Mouse (Mus musculus) lung, embryonic 15.5 days (tissue): Measurements from ENCODE around the gene Smim13. TPM values are rescaled to one million over a fixed set of nuclear protein-coding genes. Genes with fewer than 3 reads are reported as not detected.
A peak's percentile ranks its signal among the peaks of the same experiment; 100 is the strongest.
"Not testable (repeated sequence)": the region's sequence is repeated elsewhere in the genome, so short reads cannot be mapped to it uniquely, and the experiment has no call there.

Source experiments
- ATAC-seq: fragments of 200-750 bp; cut with Nextera tagmentation; 2 replicates; pipeline ENCODE4 v1.8.0; 2017; ENCODE audit warnings: moderate number of reproducible peaks, borderline replicate concordance; ENCODE audit not compliant: low FRiP score, low TSS enrichment; ENCODE audit errors: extremely low read depth
- H3K27ac ChIP-seq: fragments of 300-500 bp; sonication (generic); 2 replicates; pipeline ENCODE4 v1.5.1; 2015; ENCODE audit warnings: moderate library complexity, mild to moderate bottlenecking, inconsistent platforms
- H3K27me3 ChIP-seq: fragments of 300-500 bp; sonication (generic); 2 replicates; pipeline ENCODE4 v1.6.1; 2015; ENCODE audit warnings: inconsistent platforms
- H3K36me3 ChIP-seq: fragments of 300-500 bp; sonication (generic); 2 replicates; pipeline ENCODE4 v1.6.1; 2015; ENCODE audit warnings: inconsistent platforms
- H3K4me1 ChIP-seq: fragments of 300-500 bp; sonication (generic); 2 replicates; pipeline ENCODE4 v1.6.1; 2015; ENCODE audit warnings: inconsistent platforms
- H3K4me2 ChIP-seq: fragments of 300-500 bp; sonication (generic); 2 replicates; pipeline ENCODE4 v1.6.1; 2015; ENCODE audit warnings: inconsistent platforms, mild to moderate bottlenecking, moderate library complexity
- H3K4me3 ChIP-seq: fragments of 300-500 bp; sonication (generic); 2 replicates; pipeline ENCODE4 v1.5.1; 2015; ENCODE audit warnings: mild to moderate bottlenecking, inconsistent platforms
- H3K9ac ChIP-seq: fragments of 300-500 bp; sonication (generic); 2 replicates; pipeline ENCODE4 v1.6.1; 2015; ENCODE audit warnings: inconsistent platforms
- H3K9me3 ChIP-seq: fragments of 300-500 bp; sonication (generic); 2 replicates; pipeline ENCODE4 v1.6.1; 2016; ENCODE audit warnings: inconsistent platforms
- WGBS: fragments of 180-500 bp; shearing (Covaris S2); methylation state at CpG from one replicate; pipeline ENCODE4 v1.1.7; 2015; 5-methylcytosine and 5-hydroxymethylcytosine counted together
- polyA plus RNA-seq: library from polyadenylated mRNA; unstranded; fragments of >200 nt; fragmentation: Nextera tagmentation; extraction: Ambion mirVana; gene quantifications from 2 replicates; pipeline ENCODE4 v1.2.1, GENCODE M21; 2015

Smim13 gene
- 11.8 and 12.7 TPM in 2 replicates for polyA plus RNA-seq

GRCm38 (mm10) chr13:41249538-41250317 lies at the start of gene Smim13:
Gene Smim13 (plus strand): TSS chr13:41249844.
- Histone ChIP-seq H3K4me2 (peak within 1 kb of the TSS; percentile 85), H3K4me3 (peak within 1 kb of the TSS; percentile 88), H3K4me1 (peaks cover 22% of the 10 kb centered on the region), H3K36me3 (no peaks in the 10 kb centered on the region), H3K9ac (peak within 1 kb of the TSS; percentile 77), H3K9me3 (no peaks in the 10 kb centered on the region), H3K27me3 (no peaks in the 10 kb centered on the region), H3K27ac (peak within 1 kb of the TSS; percentile 86)
- under 1% methylated on average over 77 of the region's 78 CpGs for WGBS
- ATAC-seq: peak; percentile 96

DNA sequence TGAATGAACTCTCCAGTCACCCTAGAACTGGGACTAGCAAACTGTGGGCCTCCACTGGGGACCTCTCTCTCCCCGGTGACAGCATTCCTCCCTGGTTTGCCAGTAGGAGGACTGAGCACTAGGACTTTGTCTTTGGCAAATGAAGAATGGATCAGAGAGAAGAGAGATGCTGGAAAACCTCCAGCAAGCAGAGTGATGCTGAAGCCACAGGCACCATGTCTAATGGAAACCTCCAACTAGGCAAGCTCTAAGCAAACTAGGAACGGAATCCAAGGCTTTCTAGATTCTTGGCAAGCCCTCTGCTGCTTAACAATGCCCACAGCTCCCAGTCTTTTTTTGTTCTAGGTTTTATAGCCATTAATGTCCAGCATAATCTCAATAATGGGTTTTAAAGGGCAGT lies 48.8 kb upstream of the Smim13 start:
- no peaks in the 10 kb centered on the region for H3K36me3 ChIP-seq
- no peak overlapping the region for H3K27ac ChIP-seq
- H3K9ac ChIP-seq: no peak overlapping the region
- no peaks in the 10 kb centered on the region for H3K9me3 ChIP-seq
- H3K4me1 ChIP-seq: no peaks in the 10 kb centered on the region
- no peak overlapping the region for H3K4me2 ChIP-seq
- H3K27me3 ChIP-seq: no peaks in the 10 kb centered on the region
- ATAC-seq: no peak
- WGBS: 55% methylated on average over 2 of the region's 2 CpGs
- H3K4me3 ChIP-seq: no peak overlapping the region

DNA sequence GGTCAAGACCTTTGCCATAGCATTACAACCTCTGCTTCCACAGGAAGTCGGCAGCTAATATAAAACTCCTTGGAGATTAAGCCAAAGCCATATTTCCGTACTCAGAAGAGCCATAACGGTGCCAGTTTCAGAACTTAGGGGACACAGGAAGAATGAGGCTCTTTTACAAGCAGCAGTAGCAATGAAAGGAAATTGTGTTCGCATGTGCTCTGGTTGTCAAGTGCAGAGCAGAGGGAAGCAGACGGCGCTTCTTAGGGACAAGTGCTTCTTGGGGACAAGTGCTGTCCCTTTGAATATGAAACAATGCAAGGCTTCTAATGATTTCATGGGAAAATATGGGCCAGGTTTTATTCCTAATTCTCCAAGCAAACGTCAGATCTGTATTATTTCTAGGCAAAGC lies 46.4 kb upstream of the Smim13 start:
- H3K27me3 ChIP-seq: no peaks in the 10 kb centered on the region
- H3K36me3 ChIP-seq: no peaks in the 10 kb centered on the region
- no peak overlapping the region for H3K4me2 ChIP-seq
- H3K9ac ChIP-seq: no peak overlapping the region
- H3K9me3 ChIP-seq: no peaks in the 10 kb centered on the region
- H3K27ac ChIP-seq: no peak overlapping the region
- no peak for ATAC-seq
- 43% methylated on average over 7 of the region's 7 CpGs for WGBS
- no peaks in the 10 kb centered on the region for H3K4me1 ChIP-seq
- no peak overlapping the region for H3K4me3 ChIP-seq

DNA sequence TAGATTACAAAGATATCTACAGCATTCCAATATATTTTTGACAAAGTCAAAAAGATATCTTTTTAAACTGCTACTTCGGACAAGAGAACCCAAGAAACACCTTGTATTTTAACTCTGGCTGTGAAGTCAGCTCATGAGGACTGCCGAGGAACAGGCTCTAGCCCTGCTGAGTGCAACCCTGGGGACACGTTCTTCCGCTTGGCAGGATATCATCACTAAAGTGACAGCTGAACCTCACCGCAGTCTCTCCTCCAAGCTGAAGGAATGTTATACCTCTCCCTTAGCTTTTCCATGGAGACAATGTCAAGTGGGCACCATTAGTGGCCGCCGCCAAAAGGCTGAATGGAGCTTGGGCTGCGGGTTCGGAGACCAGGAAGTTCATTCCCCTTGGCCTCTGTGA lies 46.0 kb upstream of the Smim13 start:
- WGBS: 63% methylated on average over 9 of the region's 9 CpGs
- Histone ChIP-seq H3K9me3 (no peaks in the 10 kb centered on the region), H3K4me3 (no peak overlapping the region), H3K4me1 (no peaks in the 10 kb centered on the region), H3K9ac (no peak overlapping the region), H3K27me3 (no peaks in the 10 kb centered on the region), H3K4me2 (no peak overlapping the region), H3K27ac (no peak overlapping the region), H3K36me3 (no peaks in the 10 kb centered on the region)
- ATAC-seq: no peak

DNA sequence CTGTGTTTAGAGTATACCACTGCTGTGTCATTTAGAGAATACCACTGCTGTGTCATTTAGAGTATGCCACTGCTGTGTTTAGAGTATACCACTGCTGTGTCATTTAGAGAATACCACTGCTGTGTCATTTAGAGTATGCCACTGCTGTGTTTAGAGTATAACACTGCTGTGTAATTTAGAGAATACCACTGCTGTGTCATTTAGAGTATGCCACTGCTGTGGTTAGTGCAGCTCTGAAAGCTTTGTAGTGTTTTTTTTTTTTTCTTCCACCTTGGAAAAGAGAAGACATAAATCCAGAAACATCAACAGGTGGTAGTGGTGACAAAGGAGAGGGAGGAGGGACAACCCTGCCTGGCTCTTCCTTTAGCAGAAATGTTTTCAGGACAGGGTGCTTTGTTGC lies 44.1 kb upstream of the Smim13 start:
- H3K27me3 ChIP-seq, H3K36me3 ChIP-seq, H3K9ac ChIP-seq, H3K4me1 ChIP-seq, H3K27ac ChIP-seq, ATAC-seq, H3K4me3 ChIP-seq, H3K9me3 ChIP-seq, H3K4me2 ChIP-seq: not testable (repeated sequence)

DNA sequence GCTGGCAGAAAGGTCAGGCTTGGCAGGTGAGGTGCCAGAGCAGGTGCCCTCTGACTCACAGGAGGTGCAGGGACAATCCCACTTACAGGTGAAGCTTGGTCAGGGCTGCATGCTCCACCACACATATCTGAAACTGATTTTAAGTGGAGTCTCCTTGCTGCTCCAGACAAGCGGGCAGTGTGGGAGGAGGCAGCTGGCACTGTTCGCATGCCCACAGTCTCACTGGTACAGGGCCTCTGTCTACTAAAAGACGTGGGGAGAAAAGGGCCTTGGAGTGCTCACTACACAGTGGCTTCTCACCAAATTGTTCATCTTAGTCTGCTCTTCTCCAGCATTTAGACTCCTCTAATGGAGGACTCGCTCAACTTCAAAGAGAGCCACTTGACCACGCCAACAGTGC lies 43.4 kb upstream of the Smim13 start:
- Histone ChIP-seq H3K4me2 (no peak overlapping the region), H3K9ac (no peak overlapping the region), H3K4me3 (no peak overlapping the region), H3K36me3 (no peaks in the 10 kb centered on the region), H3K27me3 (no peaks in the 10 kb centered on the region), H3K9me3 (no peaks in the 10 kb centered on the region), H3K27ac (no peak overlapping the region), H3K4me1 (no peaks in the 10 kb centered on the region)
- 68% methylated on average over 5 of the region's 5 CpGs for WGBS
- no peak for ATAC-seq

- Histone ChIP-seq H3K27ac (no peak overlapping the region), H3K27me3 (no peaks in the 10 kb centered on the region), H3K9ac (no peak overlapping the region), H3K36me3 (no peaks in the 10 kb centered on the region), H3K4me2 (no peak overlapping the region), H3K9me3 (no peaks in the 10 kb centered on the region), H3K4me3 (no peak overlapping the region), H3K4me1 (peaks cover 15% of the 10 kb centered on the region)
- ATAC-seq: no peak
- 78% methylated on average over 4 of the region's 4 CpGs for WGBS
Observed at GRCm38 (mm10) chr13:41211276-41211675, 38.4 kb upstream of the Smim13 start.

- Histone ChIP-seq H3K27me3 (no peaks in the 10 kb centered on the region), H3K36me3 (no peaks in the 10 kb centered on the region), H3K27ac (peak overlapping the region; percentile 41; the same call in 1 of the 2 replicates), H3K4me1 (peaks cover 15% of the 10 kb centered on the region), H3K4me2 (no peak overlapping the region), H3K9ac (no peak overlapping the region), H3K9me3 (no peaks in the 10 kb centered on the region), H3K4me3 (no peak overlapping the region)
- 33% methylated on average over 6 of the region's 6 CpGs for WGBS
- ATAC-seq: no peak
Observed at GRCm38 (mm10) chr13:41212558-41213322, 36.9 kb upstream of the Smim13 start.

GRCm38 (mm10) chr13:41215669-41216068 lies 34.0 kb upstream of the Smim13 start:
- no peak overlapping the region for H3K4me3 ChIP-seq
- no peaks in the 10 kb centered on the region for H3K9me3 ChIP-seq
- WGBS: 79% methylated on average over 6 of the region's 6 CpGs
- no peak for ATAC-seq
- peaks cover 15% of the 10 kb centered on the region for H3K4me1 ChIP-seq
- H3K27ac ChIP-seq: no peak overlapping the region
- no peak overlapping the region for H3K9ac ChIP-seq
- no peaks in the 10 kb centered on the region for H3K36me3 ChIP-seq
- H3K27me3 ChIP-seq: no peaks in the 10 kb centered on the region
- no peak overlapping the region for H3K4me2 ChIP-seq

- Histone ChIP-seq H3K36me3 (no peaks in the 10 kb centered on the region), H3K4me3 (no peak overlapping the region), H3K4me2 (no peak overlapping the region), H3K27ac (no peak overlapping the region), H3K9me3 (no peaks in the 10 kb centered on the region), H3K27me3 (no peaks in the 10 kb centered on the region), H3K9ac (no peak overlapping the region), H3K4me1 (peaks cover 15% of the 10 kb centered on the region)
- 63% methylated on average over 3 of the region's 3 CpGs for WGBS
- no peak for ATAC-seq
Observed at GRCm38 (mm10) chr13:41216236-41216635, 33.4 kb upstream of the Smim13 start.

DNA sequence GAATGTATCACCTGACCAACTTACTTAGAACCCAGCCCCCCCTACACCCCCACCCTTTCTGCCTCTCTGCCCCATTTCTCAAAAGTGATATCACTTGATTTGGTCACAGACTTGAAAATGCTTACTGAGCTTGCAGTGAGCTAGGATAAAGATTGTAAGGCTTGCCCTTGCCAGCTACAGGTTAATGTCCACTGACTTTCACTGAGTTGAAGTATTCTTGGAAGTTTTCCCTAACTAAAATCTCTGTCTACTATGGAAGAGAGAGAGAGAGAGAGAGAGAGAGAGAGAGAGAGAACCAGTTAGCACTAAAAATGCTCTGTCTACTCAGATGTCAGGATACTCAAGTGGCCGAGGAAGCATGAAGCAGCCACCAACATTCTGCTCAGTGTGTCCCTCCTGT lies 30.6 kb upstream of the Smim13 start:
- no peak overlapping the region for H3K27ac ChIP-seq
- no peaks in the 10 kb centered on the region for H3K4me1 ChIP-seq
- no peaks in the 10 kb centered on the region for H3K9me3 ChIP-seq
- no peak overlapping the region for H3K9ac ChIP-seq
- WGBS: 24% methylated on average over 1 of the region's 1 CpGs
- H3K27me3 ChIP-seq: no peaks in the 10 kb centered on the region
- no peaks in the 10 kb centered on the region for H3K36me3 ChIP-seq
- no peak for ATAC-seq
- no peak overlapping the region; the same call in 1 of the 2 replicates for H3K4me2 ChIP-seq
- no peak overlapping the region for H3K4me3 ChIP-seq

DNA sequence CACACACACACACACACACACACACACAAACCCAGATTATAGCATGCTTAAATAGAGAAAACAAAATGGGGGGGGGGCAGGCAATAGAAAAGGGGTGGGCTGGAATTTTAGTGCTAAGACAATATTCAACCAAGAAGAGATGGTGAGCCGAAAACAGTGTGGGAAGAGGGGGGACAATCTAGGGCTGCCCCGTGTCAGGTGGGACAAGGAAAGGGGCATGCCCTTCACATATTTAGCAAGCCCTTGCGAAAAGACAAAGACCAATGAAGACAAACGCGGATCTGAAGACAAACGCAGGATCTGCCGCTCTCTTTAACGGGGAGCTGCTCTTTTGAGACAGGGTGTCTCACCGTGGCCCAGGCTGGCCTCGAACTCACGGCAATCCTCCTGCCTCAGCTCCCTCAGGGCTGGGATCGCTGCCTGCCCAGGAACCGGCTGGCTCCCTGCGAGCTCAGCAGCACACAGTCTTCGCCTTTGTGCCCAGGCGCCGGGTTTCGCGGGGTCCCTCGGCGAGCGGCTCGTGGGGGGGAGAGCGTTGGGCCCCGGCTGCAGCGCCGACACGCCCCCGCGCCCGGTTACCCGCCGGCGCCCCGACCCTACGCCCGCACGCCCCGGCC lies 29.8 kb upstream of the Smim13 start:
- Histone ChIP-seq H3K9ac (peak overlapping the region; percentile 40; the same call in 1 of the 2 replicates), H3K36me3 (no peaks in the 10 kb centered on the region), H3K9me3 (no peaks in the 10 kb centered on the region), H3K27ac (no peak overlapping the region), H3K4me2 (peak overlapping the region; percentile 87), H3K27me3 (no peaks in the 10 kb centered on the region), H3K4me1 (no peaks in the 10 kb centered on the region), H3K4me3 (peak overlapping the region; percentile 57)
- WGBS: 3% methylated on average over 30 of the region's 39 CpGs
- ATAC-seq: peak; percentile 55; the same call in 1 of the 2 replicates
